Mouse (Mus musculus): Measurements from ENCODE around the gene Ptpn3.
"Not testable (repeated sequence)": the region's sequence is repeated elsewhere in the genome, so short reads cannot be mapped to it uniquely, and the experiment has no call there.

Gene Ptpn3

DNA sequence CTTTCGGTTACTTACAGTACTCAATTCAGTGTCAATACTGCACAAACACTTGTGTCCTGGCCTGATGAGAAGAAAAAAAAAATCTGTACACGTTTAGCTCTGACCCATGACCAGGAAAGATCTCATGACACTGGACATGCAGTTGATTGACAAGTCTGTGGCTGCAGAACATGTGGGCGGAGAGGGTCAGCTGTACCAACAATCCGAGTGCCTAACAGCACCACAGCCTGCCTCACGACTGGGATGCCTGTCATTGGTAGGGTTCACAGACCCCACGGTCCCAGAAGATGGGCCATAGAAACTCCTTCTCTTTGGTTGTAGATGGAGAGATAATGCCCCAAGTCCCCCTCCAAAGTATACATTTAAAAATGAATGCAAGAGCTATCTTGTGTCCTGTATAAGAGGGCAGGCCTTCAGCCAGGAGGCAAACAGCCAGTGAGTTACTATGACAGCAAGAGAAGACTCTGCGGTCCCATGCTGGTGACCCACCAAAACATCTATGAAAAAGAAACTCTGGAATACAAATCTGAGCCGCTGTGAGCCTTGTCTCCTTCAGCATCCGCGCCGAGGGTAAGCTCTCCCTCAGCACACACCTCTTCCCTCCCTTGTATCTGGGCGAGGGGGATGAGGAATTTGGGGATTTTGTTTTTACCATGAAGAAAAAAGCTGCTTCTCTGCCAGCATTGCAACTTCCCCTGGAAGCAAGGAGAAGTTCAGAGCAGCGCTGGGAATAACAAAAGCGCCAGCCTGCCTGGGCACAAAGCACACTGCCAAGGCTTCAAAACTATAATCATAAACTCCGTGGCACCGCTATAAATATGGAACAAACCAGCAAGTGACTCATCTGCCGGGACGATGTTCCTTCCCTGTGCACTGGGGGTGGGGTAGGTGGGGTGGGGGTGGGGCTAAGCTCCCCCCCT, 72.8 kb downstream of the Ptpn3 start:
- ATAC-seq (ENCODE audit: low TSS enrichment): peak; percentile 72

DNA sequence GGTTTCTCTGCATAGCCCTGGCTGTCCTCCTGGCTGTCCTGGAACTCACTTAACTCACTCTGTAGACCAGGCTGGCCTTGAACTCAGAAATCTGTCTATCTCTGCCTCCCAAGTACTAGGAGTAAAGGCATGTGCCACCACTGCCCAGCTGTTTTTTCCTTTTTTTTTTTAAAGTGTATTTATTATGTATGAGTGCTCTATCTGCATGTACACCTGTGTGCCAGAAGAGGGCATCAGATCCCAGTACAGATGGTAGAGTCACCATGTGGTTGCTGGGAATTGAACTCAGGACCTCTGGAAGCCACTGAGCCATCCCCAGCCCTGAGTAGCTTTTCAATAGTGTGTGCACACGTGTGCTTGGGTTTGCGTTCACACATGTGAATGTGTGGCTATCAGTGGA, 76.9 kb downstream of the Ptpn3 start:
- no peak for ATAC-seq (ENCODE audit: low TSS enrichment)

DNA sequence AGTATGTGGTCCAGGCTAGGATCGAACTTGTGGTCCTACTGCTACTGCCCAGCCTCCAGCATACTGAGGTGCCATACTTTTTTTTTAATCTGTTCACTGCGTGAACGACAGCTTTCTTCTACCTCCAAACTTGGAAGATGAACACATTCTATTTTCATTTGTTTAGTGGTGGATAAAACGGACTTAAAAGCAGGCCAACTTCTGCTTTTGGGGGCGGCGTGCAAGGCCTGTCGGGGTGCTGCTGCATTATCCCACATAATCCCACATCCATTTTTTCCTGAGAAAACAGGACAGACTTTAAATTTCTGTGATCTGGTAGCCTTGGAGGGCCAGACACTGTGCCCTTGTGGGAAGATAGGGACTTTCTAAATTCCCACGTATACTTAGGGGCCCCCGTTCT, 83.9 kb downstream of the Ptpn3 start:
- ATAC-seq (ENCODE audit: low TSS enrichment): peak; percentile 78

DNA sequence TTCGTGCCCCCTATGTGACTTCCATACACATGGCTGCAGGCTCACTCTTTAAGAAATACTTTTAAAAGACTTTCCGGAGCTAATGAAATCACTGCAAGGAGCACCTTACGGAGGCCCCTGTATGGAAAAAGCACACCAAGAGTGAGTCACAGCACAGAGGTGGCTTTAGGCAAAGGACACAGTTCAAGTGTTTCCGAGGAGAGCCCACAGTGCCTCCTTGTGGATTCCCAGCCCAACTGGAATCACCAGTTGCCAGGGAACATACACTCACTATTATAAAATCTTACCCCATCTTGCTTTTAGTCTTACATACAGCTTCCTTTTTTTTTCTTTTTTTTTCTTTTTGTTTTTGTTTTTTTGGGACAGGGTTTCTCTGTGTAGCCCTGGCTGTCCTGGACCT, 85.1 kb downstream of the Ptpn3 start:
- no peak for ATAC-seq (ENCODE audit: low TSS enrichment)

DNA sequence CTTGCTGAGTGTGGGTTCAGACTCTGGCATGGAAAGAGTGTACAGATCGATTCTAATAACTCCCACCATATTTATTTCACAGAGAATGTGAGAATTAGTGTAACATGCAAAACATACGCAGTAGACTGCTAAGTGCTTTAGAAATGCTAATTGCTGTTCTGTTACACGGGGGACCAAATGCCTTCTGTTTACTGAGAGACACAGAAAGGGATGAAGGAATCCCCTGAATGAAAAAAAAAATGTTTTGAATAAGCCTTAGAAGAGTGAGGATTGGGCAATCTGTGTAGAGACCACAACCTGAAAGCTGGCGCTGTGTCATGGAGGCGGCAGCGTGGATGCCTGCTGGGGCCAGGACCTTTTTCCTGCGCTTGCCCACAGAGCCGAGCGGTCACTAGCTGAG, 86.8 kb downstream of the Ptpn3 start:
- ATAC-seq (ENCODE audit: low TSS enrichment): no peak

DNA sequence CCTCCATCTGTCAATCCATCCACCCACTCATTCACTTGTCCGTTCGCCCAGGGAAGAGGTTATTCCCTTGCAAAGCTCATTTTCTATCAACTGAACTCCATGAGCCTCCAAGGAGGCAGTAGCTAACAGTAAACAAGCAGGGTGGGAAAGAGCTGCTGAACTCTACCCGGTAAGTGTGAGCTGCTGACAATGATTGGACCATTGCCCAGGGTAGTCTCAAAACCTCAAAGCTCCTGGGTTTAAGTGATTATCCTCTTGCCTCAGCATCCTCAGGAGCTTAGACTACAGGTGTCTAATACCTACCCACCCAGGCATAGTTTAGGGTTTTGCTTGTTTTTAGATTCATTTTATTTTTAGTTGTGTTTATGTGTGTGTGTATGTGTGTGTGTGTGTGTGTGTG, 87.5 kb downstream of the Ptpn3 start:
- no peak for ATAC-seq (ENCODE audit: low TSS enrichment)

DNA sequence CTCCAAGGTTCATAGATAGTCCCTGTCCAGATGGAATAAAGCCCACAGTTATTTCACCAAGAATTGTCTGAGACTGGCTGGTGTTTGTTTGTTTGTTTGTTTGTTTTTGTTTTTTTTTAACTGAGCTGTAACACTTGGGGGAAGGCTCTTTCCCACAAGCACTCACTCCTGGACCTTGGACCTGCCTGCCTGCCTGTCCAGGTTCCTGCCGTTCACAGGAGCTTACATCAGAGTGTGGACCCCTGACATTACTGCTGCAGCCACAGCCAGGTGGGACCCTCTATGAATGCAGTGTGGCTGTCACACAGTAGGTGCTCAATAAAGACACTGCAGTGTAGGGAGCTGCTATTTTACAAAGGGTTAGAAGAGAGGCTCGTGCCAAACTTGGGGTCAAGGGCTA, 89.9 kb downstream of the Ptpn3 start:
- no peak for ATAC-seq (ENCODE audit: low TSS enrichment)

DNA sequence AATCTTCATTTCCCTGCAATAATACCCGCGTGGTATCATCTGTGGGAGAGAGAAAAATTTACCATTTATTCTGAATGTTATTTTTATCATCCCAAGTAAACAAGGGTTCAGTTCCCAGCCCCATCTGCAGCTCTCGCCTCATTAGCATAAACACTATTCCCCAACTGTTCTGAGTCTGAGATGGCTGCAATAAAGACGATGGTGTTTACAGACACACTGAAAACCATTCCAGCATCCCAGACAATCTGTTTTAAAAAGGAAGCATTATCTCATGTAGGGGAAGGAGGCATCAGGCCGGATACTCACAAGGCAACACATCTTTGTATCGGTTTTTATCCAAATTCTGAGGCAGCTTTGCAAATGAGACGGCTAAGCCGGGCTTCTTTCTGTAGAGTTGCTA, 95.7 kb downstream of the Ptpn3 start:
- 0 out of 2 replicates have a peak, but pooled peaks have one; percentile 24 for ATAC-seq (ENCODE audit: low TSS enrichment)

DNA sequence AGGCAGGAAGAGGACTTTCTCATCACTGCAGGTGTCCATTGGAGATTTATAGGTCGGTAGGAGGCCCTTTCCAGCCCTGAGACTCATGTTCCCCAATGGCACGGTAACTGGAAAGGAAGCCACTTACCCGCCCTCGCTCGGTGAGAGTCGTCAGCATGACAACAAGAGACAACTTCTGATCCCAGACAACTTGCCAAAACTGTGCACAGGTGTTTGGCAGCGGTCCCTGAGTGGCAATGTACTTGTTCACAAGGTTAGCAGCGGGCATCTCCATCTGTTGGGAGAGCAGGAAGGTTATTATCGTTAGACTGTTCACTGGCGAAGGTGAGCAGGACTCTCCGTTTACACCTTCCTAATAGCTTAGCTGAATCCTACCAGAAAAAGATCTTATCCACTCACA, 96.9 kb downstream of the Ptpn3 start:
- no peak for ATAC-seq (ENCODE audit: low TSS enrichment)

DNA sequence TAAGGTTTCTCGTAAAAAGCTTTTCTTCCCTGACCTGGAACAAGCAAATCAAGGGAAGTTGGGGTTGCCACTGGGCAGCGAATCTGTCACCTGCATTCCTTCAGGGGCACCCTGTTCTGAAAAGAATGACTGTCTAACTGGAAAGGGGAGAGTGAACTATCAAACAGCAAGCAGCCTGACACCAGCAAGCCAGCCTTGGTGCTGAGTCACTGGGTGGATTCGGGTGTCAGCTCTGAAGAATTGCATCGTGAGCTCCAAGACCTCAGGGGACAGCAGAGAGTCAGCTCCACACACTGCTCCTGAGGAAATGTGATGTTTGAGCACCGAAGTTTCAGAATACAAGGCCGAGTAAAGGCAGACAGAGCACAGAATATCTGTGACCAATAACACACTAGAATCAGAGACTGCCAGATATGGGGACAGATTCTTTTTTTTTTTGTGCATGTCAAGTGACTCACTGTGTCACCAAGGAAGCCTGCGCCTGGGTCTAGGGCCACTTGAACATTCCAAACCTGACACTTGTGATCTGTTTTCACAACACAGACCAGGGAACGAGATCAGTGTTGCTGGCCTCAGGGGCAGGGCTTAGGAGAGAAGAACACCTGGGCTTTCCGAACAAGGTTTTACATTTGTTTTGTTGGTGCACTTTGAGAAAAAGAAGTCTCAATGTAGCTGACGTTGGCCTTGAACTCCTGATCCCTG, 98.8 kb downstream of the Ptpn3 start:
- ATAC-seq (ENCODE audit: low TSS enrichment): peak; percentile 66

DNA sequence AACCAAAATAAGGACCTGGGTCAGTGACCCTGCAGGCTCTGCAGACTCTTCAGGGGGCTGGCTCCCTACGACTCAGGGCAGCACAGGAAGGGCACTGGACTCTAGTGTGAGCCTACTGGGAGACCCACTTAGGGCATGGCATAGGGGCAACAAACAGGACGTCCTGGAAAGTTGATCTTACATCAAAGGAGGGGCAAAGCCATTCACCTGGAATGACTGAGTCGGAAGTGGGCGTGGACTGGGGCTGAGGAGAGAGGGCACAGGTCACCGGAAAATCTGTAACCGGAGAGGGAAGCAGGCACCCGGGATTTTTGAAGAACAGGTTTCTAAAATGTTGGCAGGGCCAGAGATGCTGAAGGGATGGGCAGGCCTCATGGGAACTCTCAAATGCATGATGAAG, 99.5 kb downstream of the Ptpn3 start:
- ATAC-seq (ENCODE audit: low TSS enrichment): no peak

DNA sequence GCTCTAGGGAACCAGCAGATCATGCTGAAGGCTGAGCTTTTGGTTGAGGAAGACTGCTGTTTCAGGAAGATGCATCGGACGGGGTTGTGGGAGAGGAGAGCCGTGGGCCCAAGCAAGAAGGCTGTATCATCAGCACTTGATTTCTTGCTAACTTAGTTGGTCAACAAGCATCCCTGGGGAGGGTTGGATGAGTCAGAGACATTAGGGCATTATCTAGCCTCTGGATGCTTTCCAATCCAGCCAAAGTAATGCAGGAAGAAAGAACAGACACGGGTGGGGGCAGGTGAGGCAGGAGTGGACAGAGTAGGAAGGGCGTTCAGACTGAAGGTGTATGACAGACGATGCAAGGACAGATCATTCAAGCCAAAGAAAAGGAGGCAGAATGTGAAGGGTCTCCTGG, 101.0 kb downstream of the Ptpn3 start:
- ATAC-seq (ENCODE audit: low TSS enrichment): no peak

DNA sequence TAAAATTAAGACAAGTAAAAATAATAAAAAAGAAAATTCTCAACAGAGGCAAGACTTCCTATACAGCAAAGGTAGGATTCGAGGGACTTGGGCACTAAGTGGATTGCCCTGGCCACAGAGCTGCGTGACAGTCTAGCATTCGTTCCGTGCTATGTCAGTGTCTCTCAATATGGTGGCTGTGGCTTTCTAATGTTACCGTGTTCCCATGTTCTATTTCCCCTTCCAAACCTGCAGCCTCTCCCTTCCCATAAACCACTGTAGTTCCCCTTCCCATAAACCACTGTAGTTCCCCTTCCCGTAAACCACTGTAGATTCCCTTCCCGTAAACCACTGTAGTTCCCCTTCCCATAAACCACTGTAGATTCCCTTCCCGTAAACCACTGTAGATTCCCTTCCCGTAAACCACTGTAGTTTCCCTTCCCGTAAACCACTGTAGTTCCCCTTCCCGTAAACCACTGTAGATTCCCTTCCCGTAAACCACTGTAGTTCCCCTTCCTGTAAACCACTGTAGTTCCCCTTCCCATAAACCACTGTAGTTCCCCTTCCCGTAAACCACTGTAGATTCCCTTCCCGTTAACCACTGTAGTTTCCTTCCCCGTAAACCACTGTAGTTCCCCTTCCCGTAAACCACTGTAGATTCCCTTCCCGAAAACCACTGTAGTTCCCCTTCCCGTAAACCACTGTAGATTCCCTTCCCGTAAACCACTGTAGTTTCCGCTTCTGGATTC, 102.8 kb downstream of the Ptpn3 start:
- ATAC-seq (ENCODE audit: low TSS enrichment): not testable (repeated sequence)

DNA sequence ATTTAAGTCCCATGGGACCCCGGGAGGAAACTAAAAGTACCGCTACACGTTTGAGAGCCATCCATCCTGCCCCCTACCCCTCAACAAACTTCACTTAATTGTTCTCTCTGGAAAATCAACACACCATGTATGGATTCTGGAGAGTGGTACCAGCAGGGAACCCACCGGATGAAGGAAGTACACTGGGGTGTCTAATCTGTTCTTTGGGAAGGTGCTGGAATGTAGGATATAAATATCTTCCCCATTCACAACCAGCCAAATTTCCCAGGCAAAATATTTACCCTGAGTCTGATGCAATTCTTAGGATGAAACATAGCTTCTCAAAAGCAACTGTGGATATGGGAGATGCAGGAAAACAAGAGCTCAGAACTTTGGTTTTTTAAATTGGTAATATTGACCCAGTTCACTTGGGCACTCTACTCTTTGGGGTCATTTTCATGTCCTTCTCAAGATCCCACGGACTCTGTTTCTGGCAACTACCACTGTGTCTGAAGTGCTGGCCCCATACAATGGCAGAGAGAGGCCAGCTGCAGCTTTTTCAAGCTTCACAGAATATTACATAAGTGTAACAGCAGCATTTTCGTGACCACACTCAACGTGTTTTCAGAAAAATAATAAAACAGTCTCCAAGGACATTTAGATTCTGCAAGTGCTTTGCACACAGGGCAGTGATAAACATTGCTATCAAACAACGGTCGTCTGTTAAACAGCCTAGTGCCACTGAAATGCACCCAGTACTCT, 109.9 kb downstream of the Ptpn3 start:
- ATAC-seq (ENCODE audit: low TSS enrichment): peak; percentile 65

DNA sequence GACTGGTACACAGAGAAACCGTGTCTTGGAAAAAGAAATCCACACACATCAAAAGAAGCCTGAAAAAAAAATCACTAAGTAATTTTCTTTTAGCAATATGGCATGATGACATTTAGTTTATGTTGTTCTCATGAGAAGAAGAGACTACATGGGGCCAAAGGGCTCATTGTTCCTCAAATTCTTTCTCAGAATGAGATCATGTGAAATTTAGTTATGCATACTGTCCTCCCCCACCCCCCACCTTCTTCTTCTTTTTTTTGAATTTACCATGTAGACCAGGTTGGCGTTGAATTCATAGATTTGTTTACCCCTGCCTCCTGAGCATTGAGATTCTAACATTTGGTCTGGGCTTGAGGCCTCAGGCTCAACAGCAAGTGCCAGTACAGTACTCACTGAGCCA, 111.8 kb downstream of the Ptpn3 start:
- no peak for ATAC-seq (ENCODE audit: low TSS enrichment)

DNA sequence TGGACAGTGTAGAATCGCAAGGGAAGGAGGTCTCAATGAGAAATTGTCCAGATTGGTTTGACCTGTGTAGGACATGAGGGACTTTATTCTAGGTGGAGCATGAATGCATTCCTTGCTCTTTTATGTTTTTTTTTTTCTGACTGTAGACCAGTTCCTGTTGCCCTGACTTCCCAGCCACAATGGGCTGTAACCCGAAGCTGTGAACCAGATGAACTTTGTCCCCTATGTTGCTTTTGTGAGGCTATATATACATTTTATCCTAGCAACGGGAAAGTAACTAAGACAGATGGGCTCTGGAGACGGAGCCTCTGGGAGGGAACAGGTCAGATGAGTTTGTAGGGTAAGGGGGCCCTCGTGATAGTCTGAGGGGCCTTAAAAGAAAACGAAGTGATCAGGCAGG, 115.6 kb downstream of the Ptpn3 start:
- ATAC-seq (ENCODE audit: low TSS enrichment): no peak

DNA sequence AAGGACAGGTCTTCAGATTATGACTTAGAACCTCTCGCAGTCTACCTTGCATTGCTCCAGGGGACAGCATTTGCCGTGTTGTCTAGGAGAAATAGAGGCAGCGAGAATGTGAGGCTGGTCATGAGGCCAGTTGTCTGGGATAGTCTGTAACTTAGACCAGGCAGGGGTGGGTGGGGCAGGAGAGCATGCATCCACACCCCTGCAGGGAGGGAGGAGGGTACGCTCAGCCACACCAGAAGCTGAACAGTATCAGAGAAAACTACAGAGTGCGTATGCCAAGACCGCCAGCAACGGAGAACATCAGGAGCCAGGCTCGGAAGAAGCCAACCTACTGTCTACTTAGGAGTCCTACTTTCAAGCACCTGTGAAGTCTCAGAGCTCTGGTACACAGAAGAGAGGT, 116.2 kb downstream of the Ptpn3 start:
- ATAC-seq (ENCODE audit: low TSS enrichment): no peak

DNA sequence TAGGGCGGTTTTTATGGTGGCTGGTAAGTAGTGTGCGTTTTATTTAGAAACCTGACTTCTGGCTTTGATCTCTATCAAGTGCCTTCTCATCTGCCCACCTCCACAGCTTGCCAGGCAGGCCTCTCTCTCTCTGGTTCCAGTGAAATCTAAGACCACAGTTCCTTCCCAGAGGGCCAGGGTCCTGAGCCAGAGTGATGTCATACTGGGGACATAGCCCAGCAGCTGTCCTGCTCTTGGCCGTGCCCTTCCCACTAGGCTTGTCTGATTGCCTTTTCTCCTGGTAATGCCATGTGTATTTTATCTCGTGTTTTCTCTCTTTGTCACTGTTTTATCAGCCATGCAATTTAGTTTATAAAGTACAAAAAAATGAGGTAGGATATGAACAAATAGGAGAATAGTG, 118.1 kb downstream of the Ptpn3 start:
- no peak for ATAC-seq (ENCODE audit: low TSS enrichment)

DNA sequence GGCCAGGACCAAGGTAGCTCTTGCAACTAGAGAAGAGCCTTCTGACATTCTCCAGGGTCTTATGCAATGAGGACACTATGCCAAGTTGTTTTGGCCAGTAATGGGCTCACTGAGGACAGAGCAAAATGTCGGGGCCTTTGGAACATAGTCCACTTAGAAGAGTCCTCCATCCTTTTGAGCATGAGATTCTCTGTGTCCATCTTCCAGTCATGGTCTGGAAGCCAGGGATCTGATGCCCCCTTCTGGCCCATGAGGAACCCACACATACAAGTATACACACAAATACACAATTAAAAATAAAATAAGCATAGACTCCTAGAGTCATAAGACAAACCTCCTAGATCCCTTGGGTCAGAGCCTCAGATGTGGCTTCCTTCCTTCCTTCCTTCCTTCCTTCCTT, 120.1 kb downstream of the Ptpn3 start:
- no peak for ATAC-seq (ENCODE audit: low TSS enrichment)

DNA sequence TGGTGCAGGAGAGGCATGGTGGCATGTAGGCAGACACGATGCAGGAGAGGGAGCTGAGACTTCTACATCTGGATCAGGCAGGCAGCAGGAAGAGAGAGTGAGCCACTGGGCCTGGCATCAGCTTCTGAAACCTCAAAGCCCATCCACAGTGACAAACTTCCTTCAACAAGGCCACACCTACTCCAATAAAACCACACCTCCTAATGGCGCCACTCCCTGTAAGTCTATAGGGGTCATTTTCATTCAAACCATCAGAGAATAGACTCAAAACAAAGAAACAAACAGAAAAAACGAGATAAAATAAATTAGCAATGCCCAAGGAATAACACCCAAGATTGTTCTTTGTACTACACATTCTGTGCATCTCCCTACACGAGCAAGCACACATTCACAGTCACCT, 122.8 kb downstream of the Ptpn3 start:
- ATAC-seq (ENCODE audit: low TSS enrichment): no peak

DNA sequence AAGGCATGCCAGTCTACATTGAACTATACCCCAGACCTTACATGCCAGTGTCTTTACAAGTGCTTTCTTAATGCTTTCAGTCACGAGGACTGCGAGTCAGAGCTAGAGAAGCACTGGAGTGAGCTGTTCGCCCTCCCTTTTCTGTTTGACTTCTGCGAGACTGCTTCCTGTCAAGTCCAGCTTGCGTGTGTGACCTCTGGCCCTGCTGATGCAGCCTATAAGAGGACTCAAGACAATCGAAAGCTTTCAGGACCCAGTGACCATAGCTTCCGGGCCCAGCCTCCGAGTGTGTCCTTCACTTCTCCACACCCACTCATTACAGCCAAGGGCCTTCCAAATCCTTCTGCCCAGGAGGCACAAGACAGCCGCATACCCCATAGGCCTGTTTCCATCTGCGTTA, 126.3 kb downstream of the Ptpn3 start:
- no peak for ATAC-seq (ENCODE audit: low TSS enrichment)

DNA sequence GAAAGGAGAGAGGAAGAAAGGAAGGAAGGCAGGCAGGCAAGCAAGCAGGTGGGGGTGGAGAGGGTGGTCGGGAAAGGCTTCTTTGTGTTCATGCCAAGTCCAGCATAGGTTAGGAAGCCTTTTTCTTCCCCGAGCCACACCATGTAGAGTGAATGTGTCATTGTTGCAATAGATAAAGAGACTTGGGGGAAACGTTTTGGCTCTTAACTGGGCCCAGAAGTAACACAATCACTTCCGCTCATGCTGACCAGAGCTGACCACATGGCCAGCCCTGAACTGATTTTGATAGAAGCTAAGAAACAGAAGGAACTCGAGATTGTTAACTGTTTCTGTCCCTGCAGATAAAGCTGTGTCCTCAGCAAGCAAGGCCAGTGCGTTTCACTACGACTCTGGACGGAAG, 128.8 kb downstream of the Ptpn3 start:
- no peak for ATAC-seq (ENCODE audit: low TSS enrichment)

Measured in frontal cortex, adult (tissue).